Comparison of ENCODE assay signal across 22 mouse cellular contexts in the genomic region with DNA sequence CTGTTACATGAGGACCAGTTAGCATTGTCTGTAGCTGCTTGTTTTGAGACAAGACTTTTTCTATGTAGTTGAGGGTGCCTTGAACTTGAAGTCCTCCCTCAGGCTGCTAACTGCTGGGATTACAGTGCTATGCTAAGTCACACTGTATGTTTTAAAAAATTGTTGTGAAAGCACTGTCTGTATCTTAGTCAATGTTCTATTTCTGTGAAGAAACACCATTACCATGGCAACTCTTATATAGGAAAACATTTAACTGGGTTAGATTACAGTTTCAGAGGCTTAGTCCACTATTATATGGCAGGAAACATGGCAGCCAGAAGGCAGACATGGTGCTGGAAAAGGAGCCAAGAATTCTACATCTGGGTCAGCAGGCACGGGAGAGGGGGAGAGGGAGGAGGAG.
"Had no signal": no experiment of that assay in that cellular context is flagged by ENCODE, and none has a peak within 500 bp of the region (broad histone marks: within the 10 kb centered on the region; RNA-seq: fewer than 3 reads in every experiment).

No protein-coding gene starts in this region.

- H3K9me3 ChIP-seq: limb, embryonic 10.5 days; limb, embryonic 13.5 days; liver, embryonic 13.5 days; midbrain, embryonic 10.5 days; neural tube, embryonic 13.5 days had no signal

- H3K36me3 ChIP-seq: liver, embryonic 13.5 days had no signal

- H3K4me2 ChIP-seq: limb, embryonic 13.5 days; liver, embryonic 13.5 days; midbrain, embryonic 13.5 days; neural tube, embryonic 13.5 days had no signal

- ATAC-seq: midbrain, embryonic 13.5 days; midbrain, embryonic 16.5 days had no signal

- H3K27ac ChIP-seq: kidney, postnatal 0 days; layer of hippocampus, adult 2 months; limb, embryonic 10.5 days; limb, embryonic 13.5 days; liver, embryonic 13.5 days; midbrain, embryonic 10.5 days; midbrain, embryonic 13.5 days; neural tube, embryonic 13.5 days; stomach, postnatal 0 days had no signal

- H3K9ac ChIP-seq: limb, embryonic 13.5 days; liver, embryonic 13.5 days; midbrain, embryonic 13.5 days; neural tube, embryonic 13.5 days had no signal

- H3K4me1 ChIP-seq: limb, embryonic 10.5 days; liver, embryonic 13.5 days; megakaryocyte, embryonic 14.5 days; midbrain, embryonic 10.5 days; midbrain, embryonic 13.5 days had no signal

- H3K4me3 ChIP-seq: layer of hippocampus, adult 2 months; limb, embryonic 10.5 days; limb, embryonic 13.5 days; liver, embryonic 13.5 days; megakaryocyte, embryonic 14.5 days; midbrain, embryonic 10.5 days; midbrain, embryonic 13.5 days; myocyte; neural tube, embryonic 13.5 days had no signal

- DNase-seq: kidney, adult 2 months; kidney, postnatal 25 days; layer of hippocampus, adult 9-11 months; liver; liver, embryonic 13.5 days; lung, adult 2 months; lung, postnatal 36 days; retina, postnatal 1 day; right cerebral cortex, postnatal 14 days; right cerebral cortex, postnatal 4 days; thymus, postnatal 25 days had no signal

- H3K27me3 ChIP-seq: limb, embryonic 13.5 days; liver, embryonic 13.5 days; midbrain, embryonic 13.5 days; neural tube, embryonic 13.5 days had no signal
